Mouse (Mus musculus) CH12.LX (cell line): ENCODE results near the gene Edn2. TPM values are rescaled to one million over a fixed set of nuclear protein-coding genes. Genes with fewer than 3 reads are reported as not detected.

Experiments used
- DNase-seq: peaks from one replicate; pipeline ENCODE4 v3.0.0-alpha.2; 2013; ENCODE audit errors: extremely low read depth
- H3K27ac ChIP-seq: 2 replicates; pipeline ENCODE4 v1.5.1; 2012; ENCODE audit warnings: low read depth, mild to moderate bottlenecking, control low read depth, moderate library complexity; ENCODE audit not compliant: insufficient read depth
- H3K27me3 ChIP-seq: replicated peaks from 2 replicates; pipeline ENCODE3; 2012; ENCODE audit warnings: inconsistent platforms
- H3K36me3 ChIP-seq, 2 experiments: replicated peaks in 1 of 2; 2 replicates each; pipeline versions ENCODE3 to v1.6.1; 2012; ENCODE audit warnings: inconsistent platforms in 1 of 2, low read length in 1 of 2, mild to moderate bottlenecking in 1 of 2, mixed read lengths in 1 of 2, moderate library complexity in 1 of 2; ENCODE audit not compliant: control insufficient read depth in 1 of 2, insufficient read depth in 1 of 2
- H3K4me1 ChIP-seq, 2 experiments: 2 replicates each; pipeline ENCODE4 v1.6.1; 2012; ENCODE audit warnings: inconsistent platforms in 1 of 2, moderate library complexity in 1 of 2; ENCODE audit not compliant: insufficient read depth in 2 of 2, control insufficient read depth in 1 of 2
- H3K4me2 ChIP-seq: 2 replicates; pipeline ENCODE4 v1.6.1; 2012; ENCODE audit warnings: low read depth, mild to moderate bottlenecking, control low read depth; ENCODE audit not compliant: poor library complexity, insufficient read depth, severe bottlenecking
- H3K4me3 ChIP-seq, 3 experiments: fragments of 150-350 bp in 1 of 3; sonication (generic) in 1 of 3; replicated peaks in 1 of 3; 2 replicates each; pipeline versions ENCODE3 to v1.5.1; 2011 to 2012; ENCODE audit warnings: low read depth in 2 of 3, low read length in 2 of 3, mild to moderate bottlenecking in 2 of 3, moderate library complexity in 2 of 3, control low read depth in 1 of 3, improper control_type of control experiment in 1 of 3, inconsistent platforms in 1 of 3, mixed read lengths in 1 of 3; ENCODE audit not compliant: poor library complexity in 1 of 3
- H3K79me2 ChIP-seq: replicated peaks from 2 replicates; pipeline ENCODE4 v1.6.1; 2012; ENCODE audit warnings: mild to moderate bottlenecking, moderate library complexity; ENCODE audit not compliant: control insufficient read depth, poor library complexity, insufficient read depth, severe bottlenecking; ENCODE audit errors: extremely low read depth
- H3K9ac ChIP-seq: 2 replicates; pipeline ENCODE4 v1.6.1; 2012; ENCODE audit warnings: low read depth, mild to moderate bottlenecking, control low read depth, moderate library complexity; ENCODE audit not compliant: insufficient read depth
- H3K9me3 ChIP-seq: replicated peaks from 2 replicates; pipeline ENCODE3; 2012; ENCODE audit warnings: low read length, inconsistent platforms, mixed read lengths
- CHD1 ChIP-seq: IDR thresholded peaks from 2 replicates; pipeline ENCODE4 v1.6.1; 2012; ENCODE audit warnings: low read depth, low read length, improper control_type of control experiment, inconsistent platforms
- CHD2 ChIP-seq: IDR thresholded peaks from 2 replicates; pipeline ENCODE4 v1.6.1; 2011; ENCODE audit warnings: low read length, improper control_type of control experiment
- CTCF ChIP-seq, 2 experiments: IDR thresholded peaks in 1 of 2; conservative IDR thresholded peaks in 1 of 2; 2 replicates each; pipeline ENCODE4 v1.5.1; 2011 to 2012; ENCODE audit warnings: low read depth in 2 of 2, low read length in 2 of 2, improper control_type of control experiment in 1 of 2, inconsistent platforms in 1 of 2, mild to moderate bottlenecking in 1 of 2, moderate library complexity in 1 of 2
- E2F4 ChIP-seq: IDR thresholded peaks from 2 replicates; pipeline ENCODE4 v1.6.1; 2011; ENCODE audit warnings: low read depth, low read length, improper control_type of control experiment; ENCODE audit not compliant: insufficient replicate concordance
- HCFC1 ChIP-seq: IDR thresholded peaks from 2 replicates; pipeline ENCODE4 v1.6.1; 2012; ENCODE audit warnings: low read depth, mild to moderate bottlenecking, inconsistent platforms, low read length, improper control_type of control experiment
- IRF4 ChIP-seq: IDR thresholded peaks from 2 replicates; pipeline ENCODE4 v1.6.1; 2014; ENCODE audit warnings: low read depth, mild to moderate bottlenecking, inconsistent platforms, low read length, improper control_type of control experiment
- JUND ChIP-seq: conservative IDR thresholded peaks from 2 replicates; pipeline ENCODE4 v1.6.1; 2011; ENCODE audit warnings: low read depth, low read length, improper control_type of control experiment
- KAT2A ChIP-seq: IDR thresholded peaks from 2 replicates; pipeline ENCODE4 v1.6.1; 2012; ENCODE audit warnings: low read length, improper control_type of control experiment, inconsistent platforms; ENCODE audit not compliant: insufficient replicate concordance
- MAFK ChIP-seq: IDR thresholded peaks from 2 replicates; pipeline ENCODE4 v1.6.1; 2011; ENCODE audit warnings: low read length, improper control_type of control experiment; ENCODE audit not compliant: insufficient replicate concordance
- MAX ChIP-seq: IDR thresholded peaks from 2 replicates; pipeline ENCODE4 v1.6.1; 2011; ENCODE audit warnings: low read length, improper control_type of control experiment
- MEF2A ChIP-seq: IDR thresholded peaks from 2 replicates; pipeline ENCODE4 v1.6.1; 2014; ENCODE audit warnings: low read depth, mild to moderate bottlenecking, inconsistent platforms, low read length, improper control_type of control experiment, borderline replicate concordance
- MXI1 ChIP-seq: IDR thresholded peaks from 2 replicates; pipeline ENCODE4 v1.6.1; 2011; ENCODE audit warnings: mild to moderate bottlenecking, low read depth, low read length, improper control_type of control experiment
- MYC ChIP-seq: IDR thresholded peaks from 2 replicates; pipeline ENCODE4 v1.6.1; 2011; ENCODE audit warnings: low read depth, mild to moderate bottlenecking, improper control_type of control experiment, low read length
- NRF1 ChIP-seq: IDR thresholded peaks from 2 replicates; pipeline ENCODE4 v1.6.1; 2014; ENCODE audit warnings: low read depth, mild to moderate bottlenecking, inconsistent platforms, low read length, improper control_type of control experiment, moderate library complexity
- PAX5 ChIP-seq: IDR thresholded peaks from 2 replicates; pipeline ENCODE4 v1.6.1; 2012; ENCODE audit warnings: low read length, inconsistent platforms, mixed read lengths
- RAD21 ChIP-seq: IDR thresholded peaks from 2 replicates; pipeline ENCODE4 v1.6.1; 2011; ENCODE audit warnings: low read depth, mild to moderate bottlenecking, low read length, improper control_type of control experiment, moderate library complexity
- SMC3 ChIP-seq: IDR thresholded peaks from 2 replicates; pipeline ENCODE4 v1.6.1; 2011; ENCODE audit warnings: low read depth, low read length, improper control_type of control experiment
- UBTF ChIP-seq: IDR thresholded peaks from 2 replicates; pipeline ENCODE4 v1.6.1; 2012; ENCODE audit warnings: low read depth, mild to moderate bottlenecking, inconsistent platforms, low read length, improper control_type of control experiment, moderate library complexity
- ZC3H11A ChIP-seq: IDR thresholded peaks from 2 replicates; pipeline ENCODE4 v1.6.1; 2012; ENCODE audit warnings: low read depth, mild to moderate bottlenecking, inconsistent platforms, low read length, improper control_type of control experiment
- ZMIZ1 ChIP-seq: IDR thresholded peaks from 2 replicates; pipeline ENCODE4 v1.6.1; 2012; ENCODE audit warnings: low read depth, mild to moderate bottlenecking, inconsistent platforms, low read length, improper control_type of control experiment
- dilution Hi-C: fragments of 300-500 bp; cut with MboI; formaldehyde crosslinking; loops from 2 replicates; pipeline ENCODE4 v1.14.3; 2020; ENCODE audit warnings: low sequenced_read_pairs; ENCODE audit not compliant: extremely low pct_unique_long_range_greater_than_20kb, extremely low pct_ligation_motif_present
- in situ Hi-C: fragments of 300-500 bp; cut with MboI; formaldehyde crosslinking; loops from 3 replicates; pipeline ENCODE4 v1.14.3; 2019; ENCODE audit warnings: low sequenced_read_pairs, low pct_ligation_motif_present, low pct_unique_long_range_greater_than_20kb, mixed read lengths
- polyA plus RNA-seq: library from polyadenylated mRNA; unstranded; fragments of >175 nt; gene quantifications from 2 replicates; pipeline ENCODE4 v1.2.1, GENCODE M21; 2012; ENCODE audit warnings: low read depth; ENCODE audit not compliant: insufficient read length
- total RNA-seq, 2 experiments: library from RNA; depleted of rRNA; stranded (reverse); fragments of 300-350 nt in 1 of 2; fragments of >200 nt in 1 of 2; gene quantifications; 2 replicates each; pipeline ENCODE4 v1.2.3; 2012 to 2014

Edn2 gene
- total and polyA plus RNA-seq, 3 experiments, result not detected

DNA sequence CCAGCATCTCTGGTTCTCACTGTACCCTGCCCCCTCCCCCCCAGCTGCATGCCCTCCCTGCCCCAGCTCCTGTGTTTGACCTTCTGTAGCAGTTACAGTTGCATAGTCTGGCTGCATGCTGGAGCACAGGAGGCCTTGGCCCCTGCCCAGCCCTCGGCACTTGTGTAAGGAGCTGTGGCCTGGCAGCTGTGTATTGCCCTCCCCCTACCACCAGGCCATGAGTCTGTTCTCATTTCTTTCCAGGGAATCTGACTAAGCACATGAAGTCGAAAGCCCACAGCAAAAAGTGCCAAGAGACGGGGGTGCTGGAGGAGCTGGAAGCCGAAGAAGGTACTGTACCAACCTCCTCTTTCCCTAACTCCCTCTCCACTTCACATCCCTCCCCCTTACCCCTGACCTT is 33.0 kb upstream of the Edn2 start:
- TF ChIP-seq IRF4 (no peak), E2F4 (no peak), PAX5 (no peak), NRF1 (no peak)
- TF ChIP-seq, all 38 proteins: peak for 0
- in situ Hi-C loops (loop anchor here (10.0 kb wide), 1 partner anchor 213 kb away; no protein-coding TSS in a partner anchor), dilution Hi-C loops (no loop called here)
- Histone ChIP-seq H3K9ac (no peak overlapping the region), H3K27me3 (no peaks in the 10 kb centered on the region), H3K36me3 (peaks cover 69 to 92% of the 10 kb centered on the region in 2 experiments), H3K4me1 (peaks cover 7 to 57% of the 10 kb centered on the region in 2 experiments), H3K27ac (no peak overlapping the region), H3K9me3 (no peaks in the 10 kb centered on the region), H3K4me3 (no peak overlapping the region), H3K4me2 (no peak overlapping the region), H3K79me2 (no peaks in the 10 kb centered on the region)
- no peak for DNase-seq

- Histone ChIP-seq H3K4me2 (no peak overlapping the region), H3K9me3 (no peaks in the 10 kb centered on the region), H3K27me3 (no peaks in the 10 kb centered on the region), H3K79me2 (no peaks in the 10 kb centered on the region), H3K4me1 (peaks cover 7 to 57% of the 10 kb centered on the region in 2 experiments), H3K36me3 (peaks cover 71 to 92% of the 10 kb centered on the region in 2 experiments), H3K4me3 (no peak overlapping the region), H3K9ac (no peak overlapping the region), H3K27ac (no peak overlapping the region)
- peak; percentile 64 for DNase-seq
- TF ChIP-seq RAD21 (peak; percentile 93), CHD1 (no peak), CHD2 (no peak), MEF2A (no peak), MXI1 (no peak), JUND (no peak), HCFC1 (no peak), MYC (no peak), SMC3 (peak; percentile 86), CTCF (conservative IDR thresholded peaks at IDR 0.05 in 1 of 2, IDR thresholded peaks at IDR 0.05 in 1 of 2; ENCODE audit: low read depth in 2 of 2, low read length in 2 of 2) (peak; percentile 81 to 86), ZMIZ1 (no peak), IRF4 (no peak), MAFK (no peak), KAT2A (no peak), UBTF (no peak), ZC3H11A (peak; percentile 62), MAX (no peak)
- dilution Hi-C loops, result no loop called here
- in situ Hi-C loops, result loop anchor here (10.0 kb wide), 1 partner anchor 215 kb away; no protein-coding TSS in a partner anchor
Observed at GRCm38 (mm10) chr4:120129233-120129885, 31.6 kb upstream of the Edn2 start.
